Mouse (Mus musculus) activated CD4-positive, CD25-positive, alpha-beta regulatory T cell (primary cell): Measurements from ENCODE around the gene Hist2h3b. TPM values are rescaled to one million over a fixed set of nuclear protein-coding genes. Genes with fewer than 3 reads are reported as not detected.

Experiments used
- polyA plus RNA-seq, 2 experiments: library from polyadenylated mRNA; unstranded; fragments of 100-300 nt; shearing (Covaris generic); gene quantifications; one replicate each; pipeline ENCODE4 v1.2.1; 2017

Hist2h3b gene
- 10 to 100 TPM in 1 of 2 experiments, 1 to 10 TPM in 1; 9.4 to 10.6 TPM for polyA plus RNA-seq

GRCm38 (mm10) chr3:96268051-96268775, at the start of gene Hist2h3b:
Gene Hist2h3b (plus strand): TSS chr3:96268654.

DNA sequence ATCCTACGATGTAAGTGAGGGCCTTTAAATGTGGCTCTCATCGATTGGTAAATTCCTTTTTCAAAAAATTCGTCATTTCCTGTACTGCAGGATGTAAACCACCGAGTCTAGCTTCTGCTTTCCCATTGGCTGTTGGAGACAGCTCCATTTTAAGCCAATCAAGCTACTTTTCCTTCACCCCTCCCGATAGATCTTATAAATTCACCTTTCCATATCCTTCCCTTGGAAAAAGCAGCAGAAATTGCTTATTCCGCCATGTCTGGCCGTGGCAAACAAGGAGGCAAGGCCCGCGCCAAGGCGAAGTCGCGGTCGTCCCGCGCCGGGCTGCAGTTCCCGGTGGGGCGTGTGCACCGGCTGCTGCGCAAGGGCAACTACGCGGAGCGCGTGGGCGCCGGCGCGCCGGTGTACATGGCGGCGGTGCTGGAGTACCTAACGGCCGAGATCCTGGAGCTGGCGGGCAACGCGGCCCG, 48.8 kb upstream of the Hist2h3b start, which contains the start of the genes Bola1 and Hist2h2ab:
Gene Bola1, minus strand, starts transcription at position 49 of the 470 bp plus-strand sequence.
Gene Hist2h2ab, plus strand, starts transcription at position 205 of the 470 bp plus-strand sequence.

GRCm38 (mm10) chr3:96220765-96221639, 47.5 kb upstream of the Hist2h3b start, which contains the start of the genes Hist2h2ac and Hist2h2be:
Gene Hist2h2ac (minus strand): TSS chr3:96220880.
Gene Hist2h2be (plus strand): TSS chr3:96221119.

DNA sequence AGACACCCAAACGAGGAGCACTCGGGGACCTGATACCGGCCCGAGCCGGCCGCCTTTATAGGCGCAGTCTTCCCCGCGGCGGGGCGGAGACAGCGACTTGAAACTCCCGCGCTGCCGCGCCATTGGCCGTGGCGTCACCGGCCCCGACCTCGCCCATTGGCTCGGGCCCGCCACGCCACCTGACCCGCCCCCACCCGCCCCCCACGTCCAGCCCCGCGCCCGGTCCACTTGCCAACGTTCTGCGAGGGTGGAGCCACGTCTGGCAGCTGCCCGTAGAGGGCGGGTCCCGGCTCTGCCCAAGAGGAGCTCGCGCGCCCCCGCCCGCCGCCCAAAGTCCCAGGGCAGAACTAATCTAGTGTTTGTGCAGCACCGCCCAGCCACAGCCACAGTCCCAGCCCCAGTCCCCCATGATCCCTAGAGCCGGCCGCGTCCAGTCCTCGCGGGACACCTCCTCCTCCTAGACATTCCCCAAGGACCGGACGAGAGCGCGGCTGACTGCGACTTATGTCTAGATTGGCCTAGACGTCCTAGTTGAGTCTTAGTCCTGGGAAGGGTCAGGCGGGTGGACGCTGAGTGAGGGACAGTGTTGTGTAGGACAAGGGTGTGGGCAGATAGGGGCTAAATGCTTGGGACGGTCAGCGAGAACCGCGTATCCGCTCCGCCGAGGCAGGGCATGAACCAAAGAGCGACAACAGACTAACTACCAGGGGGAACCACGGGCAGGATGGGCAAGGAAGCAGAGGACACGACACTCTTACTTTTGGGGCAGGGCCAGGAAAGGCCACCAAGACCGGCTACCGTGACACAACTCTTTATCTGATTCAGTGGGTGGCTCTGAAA, 29.3 kb upstream of the Hist2h3b start, which contains the start of gene Hist2h3c2:
Gene Hist2h3c2, minus strand, starts transcription at position 174 of the 840 bp plus-strand sequence.

DNA sequence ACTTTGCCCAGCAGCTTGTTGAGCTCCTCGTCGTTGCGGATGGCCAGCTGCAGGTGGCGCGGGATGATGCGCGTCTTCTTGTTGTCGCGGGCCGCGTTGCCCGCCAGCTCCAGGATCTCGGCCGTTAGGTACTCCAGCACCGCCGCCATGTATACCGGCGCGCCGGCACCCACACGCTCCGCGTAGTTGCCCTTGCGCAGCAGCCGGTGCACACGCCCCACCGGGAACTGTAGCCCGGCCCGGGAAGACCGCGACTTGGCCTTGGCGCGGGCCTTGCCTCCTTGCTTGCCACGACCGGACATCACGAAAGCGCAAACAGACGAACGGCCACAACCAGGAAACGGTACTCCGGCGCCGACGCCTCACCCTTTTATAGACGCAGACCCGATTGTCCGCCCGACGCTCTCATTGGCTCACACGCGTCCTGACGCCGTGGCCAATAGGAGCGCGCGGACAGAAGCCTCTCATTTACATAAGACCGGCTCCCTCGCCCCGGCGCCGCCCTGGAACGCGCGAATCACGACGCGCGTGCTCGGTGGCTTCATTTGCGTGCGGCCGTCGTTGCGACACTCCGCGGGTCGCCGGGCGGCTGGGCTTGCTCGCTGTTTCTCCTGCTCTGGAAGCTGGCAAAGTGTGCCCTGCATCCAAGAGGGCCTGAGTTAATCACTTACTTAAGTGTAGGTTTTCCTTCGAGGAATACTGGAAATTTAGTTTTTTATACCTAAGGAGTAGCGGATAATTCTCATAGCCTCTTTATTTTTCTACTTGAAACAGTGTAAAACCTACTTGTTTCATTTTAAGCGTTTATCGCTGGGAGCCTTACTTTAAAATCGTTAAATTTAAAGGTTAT, 28.3 kb upstream of the Hist2h3b start, which contains the start of gene Hist2h2aa2:
Gene Hist2h2aa2, minus strand, starts transcription at position 328 of the 850 bp plus-strand sequence.

DNA sequence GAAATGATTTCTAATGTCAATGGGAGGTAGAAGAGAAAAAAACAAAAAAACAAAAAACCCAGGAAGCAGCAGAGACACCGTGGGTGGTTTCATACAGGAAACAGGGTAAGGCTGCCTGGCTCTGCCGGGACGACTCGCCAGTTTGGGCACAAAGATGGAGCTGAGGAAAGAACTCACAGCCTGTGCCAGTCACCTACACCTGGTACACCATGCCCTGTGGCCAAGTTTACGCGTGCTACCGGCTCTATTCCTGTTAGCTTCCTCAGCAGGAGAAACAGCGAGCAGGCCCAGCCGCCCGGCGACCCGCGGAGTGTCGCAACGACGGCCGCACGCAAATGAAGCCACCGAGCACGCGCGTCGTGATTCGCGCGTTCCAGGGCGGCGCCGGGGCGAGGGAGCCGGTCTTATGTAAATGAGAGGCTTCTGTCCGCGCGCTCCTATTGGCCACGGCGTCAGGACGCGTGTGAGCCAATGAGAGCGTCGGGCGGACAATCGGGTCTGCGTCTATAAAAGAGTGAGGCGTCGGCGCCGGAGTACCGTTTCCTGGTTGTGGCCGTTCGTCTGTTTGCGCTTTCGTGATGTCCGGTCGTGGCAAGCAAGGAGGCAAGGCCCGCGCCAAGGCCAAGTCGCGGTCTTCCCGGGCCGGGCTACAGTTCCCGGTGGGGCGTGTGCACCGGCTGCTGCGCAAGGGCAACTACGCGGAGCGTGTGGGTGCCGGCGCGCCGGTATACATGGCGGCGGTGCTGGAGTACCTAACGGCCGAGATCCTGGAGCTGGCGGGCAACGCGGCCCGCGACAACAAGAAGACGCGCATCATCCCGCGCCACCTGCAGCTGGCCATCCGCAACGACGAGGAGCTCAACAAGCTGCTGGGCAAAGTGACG, 23.2 kb upstream of the Hist2h3b start, which contains the start of gene Hist2h2aa1:
Gene Hist2h2aa1, plus strand, starts transcription at position 495 of the 884 bp plus-strand sequence.

DNA sequence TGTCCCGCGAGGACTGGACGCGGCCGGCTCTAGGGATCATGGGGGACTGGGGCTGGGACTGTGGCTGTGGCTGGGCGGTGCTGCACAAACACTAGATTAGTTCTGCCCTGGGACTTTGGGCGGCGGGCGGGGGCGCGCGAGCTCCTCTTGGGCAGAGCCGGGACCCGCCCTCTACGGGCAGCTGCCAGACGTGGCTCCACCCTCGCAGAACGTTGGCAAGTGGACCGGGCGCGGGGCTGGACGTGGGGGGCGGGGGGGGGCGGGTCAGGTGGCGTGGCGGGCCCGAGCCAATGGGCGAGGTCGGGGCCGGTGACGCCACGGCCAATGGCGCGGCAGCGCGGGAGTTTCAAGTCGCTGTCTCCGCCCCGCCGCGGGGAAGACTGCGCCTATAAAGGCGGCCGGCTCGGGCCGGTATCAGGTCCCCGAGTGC, 22.0 kb upstream of the Hist2h3b start, which contains the start of gene Hist2h3c1:
Gene Hist2h3c1, plus strand, starts transcription at position 259 of the 430 bp plus-strand sequence.

GRCm38 (mm10) chr3:96262979-96263550, 5.4 kb upstream of the Hist2h3b start, which contains the start of gene Hist2h4:
Gene Hist2h4 (minus strand): TSS chr3:96263311.

GRCm38 (mm10) chr3:96269511-96270474, 1.3 kb downstream of the Hist2h3b start, which contains the start of gene Hist2h2bb:
Gene Hist2h2bb (plus strand): TSS chr3:96269752.

GRCm38 (mm10) chr3:96293787-96294186, 25.3 kb downstream of the Hist2h3b start, which contains the start of gene Fcgr1:
Gene Fcgr1 (minus strand): TSS chr3:96293969.

Other genes starting within 250 kb of the Hist2h3b start
- 10 to 100 TPM; 24.6 to 40.2 TPM for gene Vps45, start 210.2 kb upstream of the Hist2h3b start, polyA plus RNA-seq
- 10 to 100 TPM; 12.6 to 13.5 TPM for gene Otud7b, start 164.1 kb upstream of the Hist2h3b start, polyA plus RNA-seq
- gene Mtmr11, start 106.7 kb upstream of the Hist2h3b start, polyA plus RNA-seq = 1 to 10 TPM; 2.7 to 3.0 TPM
- gene Sf3b4, start 96.3 kb upstream of the Hist2h3b start, polyA plus RNA-seq = 100 to 1,000 TPM; 137 to 149 TPM
- 1 to 10 TPM; 3.1 to 4.0 TPM for gene Sv2a, start 87.5 kb upstream of the Hist2h3b start, polyA plus RNA-seq
- gene Bola1, start 48.9 kb upstream of the Hist2h3b start, polyA plus RNA-seq = 10 to 100 TPM; 21.5 to 30.7 TPM
- 1 to 10 TPM; 1.1 to 1.6 TPM for gene Hist2h2ab, start 48.8 kb upstream of the Hist2h3b start, polyA plus RNA-seq
- gene Hist2h2ac, start 47.8 kb upstream of the Hist2h3b start, polyA plus RNA-seq = 10 to 100 TPM in 1 of 2 experiments, 1 to 10 TPM in 1; 6.4 to 10.1 TPM
- gene Hist2h2be, start 47.5 kb upstream of the Hist2h3b start, polyA plus RNA-seq = 1 to 10 TPM; 5.0 to 5.9 TPM
- gene Hist2h3c2, start 29.5 kb upstream of the Hist2h3b start, polyA plus RNA-seq = under 1 TPM in 1 of 2 experiments, not detected in 1; 0.25 TPM
- 10 to 100 TPM; 51.7 to 57.6 TPM for gene Hist2h2aa2, start 28.4 kb upstream of the Hist2h3b start, polyA plus RNA-seq
- not detected for gene Hist2h2aa1, start 23.2 kb upstream of the Hist2h3b start, polyA plus RNA-seq
- not detected for gene Hist2h3c1, start 22.0 kb upstream of the Hist2h3b start, polyA plus RNA-seq
- 1 to 10 TPM; 1.3 to 1.4 TPM for gene Hist2h4, start 5.3 kb upstream of the Hist2h3b start, polyA plus RNA-seq
- 1 to 10 TPM; 4.5 to 6.4 TPM for gene Hist2h2bb, start 1.1 kb downstream of the Hist2h3b start, polyA plus RNA-seq
- 1 to 10 TPM in 1 of 2 experiments, under 1 TPM in 1; 0.92 to 1.8 TPM for gene Fcgr1, start 25.3 kb downstream of the Hist2h3b start, polyA plus RNA-seq
- gene BC107364, start 183.7 kb downstream of the Hist2h3b start, polyA plus RNA-seq = not detected